Mouse (Mus musculus) testis, postnatal 10 days (tissue): ENCODE measurements around the gene Tas2r134.

Experiments
- DNase-seq: peaks from one replicate; pipeline ENCODE4 v3.0.0; 2021; ENCODE audit warnings: low spot score

The Tas2r134 gene

DNA sequence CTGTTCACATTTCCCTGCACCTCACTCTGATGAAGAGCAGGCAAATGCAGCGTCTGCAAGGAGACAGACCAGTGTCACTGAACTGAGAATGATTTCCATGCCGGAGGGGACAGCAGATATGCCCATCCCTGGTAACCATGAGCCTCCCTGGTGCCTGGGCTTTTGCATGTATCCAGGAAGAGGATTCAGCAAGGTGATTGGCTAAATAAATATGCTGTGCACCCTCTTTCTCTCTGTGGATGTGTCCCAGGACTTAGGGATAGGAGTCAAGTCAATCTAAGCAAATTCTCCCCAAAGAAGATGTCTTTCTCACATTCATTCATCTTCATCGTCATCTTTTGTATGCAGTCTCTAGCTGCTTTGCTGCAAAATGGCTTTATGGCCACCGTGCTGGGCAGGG, at the start of gene Tas2r134:
TSS of gene Tas2r134 (plus strand) at position 301 of the 400 bp plus-strand sequence.
- no peak for DNase-seq

DNA sequence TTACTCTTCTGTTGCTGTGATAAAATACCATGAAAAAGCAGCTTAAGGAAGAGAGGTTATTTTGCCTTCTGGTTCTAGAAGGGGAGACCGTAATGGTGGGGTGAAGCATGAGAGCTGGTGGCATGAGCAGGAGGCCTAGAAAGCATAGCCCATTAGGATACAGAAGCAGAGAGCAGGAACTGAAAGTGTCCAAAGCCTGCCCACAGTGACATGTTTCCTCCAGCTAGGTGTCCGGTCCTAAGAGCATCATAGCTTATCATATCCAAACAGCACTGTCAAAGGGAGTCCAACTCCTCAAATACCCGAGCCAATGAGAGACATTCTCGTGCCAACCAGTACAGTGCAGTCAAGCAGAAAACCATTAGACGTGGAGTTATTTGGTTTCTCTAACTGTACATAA, 47.5 kb upstream of the Tas2r134 start:
- no peak for DNase-seq

DNA sequence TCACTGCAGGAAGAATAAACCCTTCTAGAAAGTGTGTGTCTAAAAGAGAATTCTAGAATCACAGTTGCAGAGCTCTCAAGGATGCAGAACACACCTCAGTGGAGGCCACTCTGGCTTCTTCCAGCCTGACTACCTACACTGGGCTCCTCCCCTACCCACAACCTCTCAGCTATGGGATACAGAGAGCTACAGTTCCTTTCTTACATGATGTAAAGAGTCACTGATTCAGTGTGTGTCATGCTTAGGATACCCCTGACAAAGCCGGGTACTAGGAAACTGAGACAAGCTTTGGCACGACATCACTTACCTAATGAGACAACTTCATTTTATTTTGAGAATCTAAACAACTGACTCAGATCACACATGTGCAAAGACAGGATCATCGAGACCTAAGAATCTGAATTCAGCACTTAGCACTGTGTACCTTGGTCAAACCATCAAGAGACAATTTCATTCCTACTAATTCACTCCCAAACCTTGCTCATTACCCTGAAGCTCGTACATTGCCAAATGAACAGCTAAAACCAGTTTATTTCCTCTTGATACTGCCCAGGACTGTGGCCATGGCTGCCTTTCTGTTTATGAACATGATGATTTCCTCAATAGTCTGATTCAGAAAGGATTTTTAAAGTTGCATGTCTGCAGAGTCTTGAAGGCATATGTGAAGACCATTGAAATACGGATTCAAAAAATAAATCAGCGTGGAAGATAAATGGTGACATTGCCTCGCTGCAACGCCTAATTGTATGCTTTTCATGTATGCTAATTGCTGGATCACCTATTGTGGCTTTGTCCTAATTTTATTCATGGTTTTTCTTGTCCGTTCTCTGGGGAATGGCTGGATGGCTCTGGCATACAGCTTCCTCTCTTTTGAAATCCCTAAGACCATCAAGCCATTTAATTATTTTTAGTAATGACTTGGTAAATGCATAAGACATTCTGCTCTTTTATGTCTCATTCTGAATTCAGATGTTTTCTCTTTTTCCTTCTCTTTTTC, 43.0 kb upstream of the Tas2r134 start:
- no peak for DNase-seq

DNA sequence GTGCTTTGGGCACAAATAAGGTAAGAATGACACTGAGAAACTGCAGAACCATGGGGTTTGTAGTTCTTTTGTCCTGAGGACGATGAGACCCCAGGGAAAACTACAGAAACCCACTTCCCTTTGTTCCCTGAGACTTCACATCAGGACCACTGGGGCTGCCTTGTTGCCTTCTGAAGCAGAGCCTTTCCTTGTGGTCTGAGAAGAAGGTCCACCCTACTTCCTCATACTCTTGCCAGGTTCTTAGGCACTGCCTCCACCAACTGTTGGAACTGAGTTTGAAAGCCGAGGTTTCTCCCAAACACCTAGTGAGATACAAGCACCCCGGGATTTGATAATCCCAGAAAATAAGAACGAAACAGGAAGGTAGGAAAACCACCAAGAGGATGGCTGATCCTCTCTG, 39.0 kb upstream of the Tas2r134 start:
- DNase-seq = no peak

DNA sequence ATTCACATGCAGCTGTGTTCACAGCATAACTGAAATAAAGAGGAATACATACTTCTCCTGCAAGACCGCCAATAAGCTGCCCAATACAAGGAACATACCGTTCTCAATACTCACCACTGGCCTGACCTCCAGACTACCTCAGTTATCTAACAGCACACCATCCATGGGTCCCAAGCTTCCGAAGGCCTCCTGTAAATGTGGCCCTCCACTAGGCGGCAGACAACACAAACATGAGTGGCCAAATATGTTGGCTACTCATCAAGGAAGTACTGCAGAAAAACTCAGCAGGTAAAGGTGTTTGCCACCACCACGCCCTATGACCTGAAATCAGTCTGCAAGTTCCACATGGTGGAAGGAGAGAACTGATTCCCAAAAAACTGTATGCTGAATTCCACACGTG, 38.4 kb upstream of the Tas2r134 start:
- DNase-seq = no peak

DNA sequence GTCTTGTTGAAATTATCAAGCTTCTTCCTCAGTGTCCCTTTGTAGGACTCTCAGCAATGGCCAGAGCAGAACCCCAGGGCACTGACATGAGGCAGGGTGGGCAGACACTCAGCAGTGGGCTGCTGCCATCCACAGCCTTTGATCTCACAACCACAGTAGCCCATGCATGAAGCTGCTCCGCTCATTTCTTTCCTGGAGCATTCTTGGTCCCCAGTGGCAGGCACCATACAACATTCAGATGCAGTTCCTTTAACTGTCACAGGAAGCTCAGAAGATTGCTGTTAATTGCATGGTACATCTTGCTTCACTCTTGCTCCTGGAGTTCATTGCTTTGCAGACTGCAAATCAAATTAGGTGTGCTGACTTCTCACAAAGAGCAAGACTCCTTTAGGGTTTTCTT, 37.7 kb upstream of the Tas2r134 start:
- DNase-seq = no peak

DNA sequence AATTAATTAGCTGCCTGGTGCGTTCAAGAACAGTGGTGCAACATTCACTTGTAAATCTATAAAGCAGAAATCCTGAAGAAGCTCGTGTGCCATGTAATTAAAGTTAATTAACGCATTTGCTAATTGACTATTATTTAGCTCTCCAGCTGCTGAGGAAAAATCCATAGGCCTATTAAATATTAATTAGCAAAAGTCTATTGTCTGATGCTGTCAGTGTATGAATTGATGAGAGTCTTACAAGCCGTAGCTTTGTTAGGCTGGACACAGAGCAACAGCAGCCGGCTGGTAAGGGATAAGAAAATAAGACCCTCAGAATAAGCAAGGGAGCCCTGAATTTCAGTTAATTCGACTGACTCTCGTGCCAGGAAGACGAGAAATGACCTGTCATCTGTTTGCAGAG, 37.0 kb upstream of the Tas2r134 start:
- DNase-seq = no peak

DNA sequence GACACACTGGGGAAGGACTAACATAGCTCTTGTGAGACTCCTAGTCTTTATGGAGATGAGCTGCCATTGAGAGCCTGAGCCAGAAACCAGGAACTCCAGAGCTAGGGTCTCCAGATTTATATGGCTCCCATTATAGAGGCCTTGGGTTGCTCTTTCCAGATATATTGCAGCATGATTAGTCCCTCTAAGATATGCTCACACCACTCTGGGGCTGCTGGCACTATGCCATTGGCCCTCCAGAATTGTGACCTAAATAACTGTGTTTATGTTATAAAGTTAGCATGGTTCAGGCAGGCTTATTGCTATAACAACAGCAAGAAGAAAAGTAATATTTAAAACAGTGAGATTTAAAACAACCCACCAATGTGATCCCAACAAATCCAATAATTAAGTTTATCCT, 35.2 kb upstream of the Tas2r134 start:
- DNase-seq = no peak

DNA sequence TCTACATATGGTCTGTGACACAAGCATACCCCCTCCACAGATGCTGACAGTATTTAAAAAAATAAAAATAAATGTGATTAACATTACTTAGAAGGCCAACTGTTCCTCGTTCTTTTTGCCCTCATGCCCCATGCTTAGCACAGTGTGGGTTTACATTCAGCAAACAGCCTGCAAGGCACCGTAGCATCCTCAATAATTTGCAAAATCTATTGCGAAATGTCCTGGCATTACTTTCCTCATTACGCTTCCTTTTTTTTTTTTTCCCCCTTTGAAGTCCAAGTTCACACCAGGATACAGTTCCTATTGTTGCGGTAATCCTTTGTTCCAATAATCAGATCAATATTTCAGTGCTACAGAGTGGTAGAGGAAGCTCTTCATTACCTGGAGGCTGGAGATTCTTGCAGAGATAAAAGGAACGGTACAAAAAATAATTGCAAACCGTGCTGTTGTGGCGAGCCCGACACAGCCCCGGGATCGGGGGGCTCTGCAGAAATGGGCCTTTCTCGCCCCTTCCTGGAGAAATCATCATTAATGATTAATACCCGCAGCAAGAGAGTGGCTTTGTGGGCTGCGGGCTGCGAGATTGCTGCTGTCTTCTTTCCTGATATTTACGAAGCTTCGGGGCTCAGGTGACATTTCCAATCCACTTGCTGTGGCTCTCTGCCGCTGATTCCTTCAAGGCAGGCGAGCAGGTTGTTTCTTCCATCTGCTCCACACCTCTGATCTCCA, 27.7 kb upstream of the Tas2r134 start:
- no peak for DNase-seq

DNA sequence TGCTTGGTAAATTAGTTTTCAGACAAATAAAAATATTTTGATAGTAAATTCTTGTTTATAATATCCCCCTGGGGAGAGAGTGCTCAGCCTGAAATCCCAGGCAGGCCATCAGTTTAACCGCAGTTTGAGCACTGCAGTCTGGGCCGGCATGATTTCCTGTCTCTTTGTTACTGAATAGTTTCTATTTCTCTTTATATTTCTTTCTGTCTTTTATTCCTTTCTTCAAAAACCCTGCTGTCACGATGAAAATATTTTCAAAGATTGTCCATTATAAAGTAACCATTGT, 27.2 kb upstream of the Tas2r134 start:
- no peak for DNase-seq

DNA sequence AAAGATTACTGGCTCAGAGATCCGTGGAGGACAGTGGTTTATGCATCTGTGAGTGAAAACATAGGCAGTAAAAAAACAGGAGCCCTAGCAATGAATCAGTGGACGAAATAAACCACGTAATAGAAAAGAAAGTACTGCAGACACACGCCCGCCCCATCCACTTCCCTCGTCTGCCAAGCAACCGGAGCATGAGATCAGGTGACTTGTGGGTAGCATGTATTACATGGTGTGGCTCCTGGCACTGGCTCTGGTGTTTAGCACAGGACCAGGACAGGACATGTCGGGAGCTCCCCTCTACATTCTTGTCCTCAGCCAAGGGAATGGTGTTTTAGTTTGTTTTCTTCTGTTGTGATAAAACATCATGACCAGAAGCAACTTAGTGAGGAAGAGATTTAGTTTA, 26.4 kb upstream of the Tas2r134 start:
- no peak for DNase-seq

DNA sequence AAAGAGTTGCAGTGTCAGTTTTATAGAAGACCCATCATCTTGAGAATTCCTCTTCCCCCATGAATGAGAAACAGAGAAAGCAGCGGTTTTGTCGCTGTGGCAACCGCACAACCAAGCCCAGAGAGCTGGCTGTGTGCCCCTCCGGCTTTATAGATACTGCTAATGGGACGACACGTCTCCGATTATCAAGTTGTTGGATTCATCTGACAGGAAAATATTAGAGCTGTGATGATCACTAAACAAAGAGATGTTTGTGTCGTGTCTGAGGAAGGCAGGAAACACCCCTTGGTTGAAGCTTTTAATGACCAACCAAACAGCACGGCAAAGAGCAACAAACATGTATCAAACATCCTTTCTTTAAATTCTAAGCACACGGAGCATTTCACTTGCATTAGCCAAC, 17.0 kb upstream of the Tas2r134 start:
- DNase-seq = no peak

DNA sequence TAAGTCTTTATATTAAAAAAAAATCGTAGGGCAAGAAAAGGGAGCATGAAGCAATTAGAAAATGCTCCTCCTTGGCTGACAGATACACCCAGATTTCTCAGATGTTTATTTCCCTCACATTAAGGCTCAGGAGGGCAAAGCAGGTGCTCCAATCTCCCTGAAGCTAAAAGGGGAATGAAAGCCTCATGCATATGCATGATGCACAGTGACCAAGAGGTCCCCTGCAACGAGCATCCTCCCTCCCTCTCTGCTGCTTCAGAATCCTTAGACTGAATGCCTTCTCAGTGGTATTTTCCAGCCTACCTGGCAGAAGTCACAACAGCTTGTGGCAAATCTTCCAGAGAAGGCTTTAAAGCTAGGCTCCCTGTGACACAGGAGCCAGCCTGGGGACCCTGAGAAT, 16.4 kb upstream of the Tas2r134 start:
- DNase-seq = no peak

DNA sequence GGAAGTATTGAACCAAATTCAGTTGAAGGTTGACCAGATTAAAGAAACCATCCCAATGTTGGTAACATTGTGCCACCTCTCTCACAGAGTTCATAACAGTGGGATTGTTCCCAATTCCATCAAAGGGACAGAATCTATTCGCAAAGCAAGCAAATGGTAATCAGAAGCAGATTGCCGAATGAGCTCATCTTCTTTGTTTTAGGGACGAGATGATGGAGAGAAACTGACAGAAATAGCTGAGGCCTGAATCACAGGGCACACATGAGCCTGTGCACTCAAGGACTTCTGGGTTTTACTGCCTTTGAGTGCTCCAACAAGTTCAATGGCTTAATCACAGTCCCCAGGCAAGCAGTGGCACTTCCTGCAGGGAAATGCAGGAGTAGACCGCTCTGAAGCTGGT, 13.6 kb upstream of the Tas2r134 start:
- no peak for DNase-seq

DNA sequence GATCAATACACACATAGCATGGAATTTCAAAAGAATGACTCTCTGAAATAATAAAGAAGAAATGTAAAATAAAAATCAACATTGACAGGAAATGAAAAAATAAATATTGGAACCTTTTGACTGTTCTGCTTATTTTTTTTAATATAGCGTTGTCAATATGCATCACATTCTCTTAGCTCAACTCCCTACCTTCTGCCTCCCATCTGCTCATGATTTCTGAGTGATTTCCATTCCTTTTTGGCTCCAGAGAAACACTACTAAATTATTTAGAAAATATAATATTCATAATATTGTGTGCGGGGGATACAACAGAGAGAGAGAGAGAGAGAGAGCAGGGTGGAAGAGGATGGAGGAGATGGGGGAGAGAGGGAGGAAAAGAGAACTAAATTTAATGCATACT, 5.4 kb upstream of the Tas2r134 start:
- DNase-seq = no peak

DNA sequence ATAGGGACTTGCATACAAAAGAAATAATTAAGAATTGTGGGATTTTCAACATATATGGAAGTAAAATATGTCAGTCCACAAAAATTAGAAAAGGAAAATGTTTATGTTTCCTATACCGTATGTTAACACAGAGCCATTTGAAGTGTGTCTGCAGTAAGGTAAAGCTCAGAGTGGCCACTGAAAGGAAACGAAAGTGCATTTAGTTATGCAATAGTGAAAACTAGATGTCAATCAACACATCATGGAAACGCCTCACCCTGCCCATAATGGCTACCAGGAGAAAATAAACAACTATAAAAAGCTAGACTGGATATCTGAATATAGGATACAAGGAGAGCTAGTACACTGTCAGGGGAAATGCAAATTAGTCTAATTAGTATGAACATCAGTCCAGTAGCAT, 1.3 kb upstream of the Tas2r134 start:
- no peak for DNase-seq

DNA sequence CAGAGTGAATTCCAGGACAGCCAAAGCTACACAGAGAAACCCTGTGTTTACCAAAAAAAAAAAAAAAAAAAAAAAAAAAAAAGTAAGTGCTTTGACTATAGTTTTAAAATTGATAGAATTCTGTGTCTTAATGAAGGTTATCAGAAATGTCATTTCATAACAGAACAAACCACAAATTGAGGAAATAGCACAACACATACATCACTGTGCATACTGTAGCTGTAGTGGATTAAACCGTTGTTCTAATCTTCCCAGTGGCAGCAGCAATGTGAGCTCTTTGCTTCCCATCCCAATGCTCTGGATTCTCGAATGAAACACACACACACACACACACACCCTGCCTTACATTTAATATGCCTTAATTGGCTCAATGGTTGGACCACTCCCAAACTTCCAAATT, 4.1 kb downstream of the Tas2r134 start:
- DNase-seq = no peak

DNA sequence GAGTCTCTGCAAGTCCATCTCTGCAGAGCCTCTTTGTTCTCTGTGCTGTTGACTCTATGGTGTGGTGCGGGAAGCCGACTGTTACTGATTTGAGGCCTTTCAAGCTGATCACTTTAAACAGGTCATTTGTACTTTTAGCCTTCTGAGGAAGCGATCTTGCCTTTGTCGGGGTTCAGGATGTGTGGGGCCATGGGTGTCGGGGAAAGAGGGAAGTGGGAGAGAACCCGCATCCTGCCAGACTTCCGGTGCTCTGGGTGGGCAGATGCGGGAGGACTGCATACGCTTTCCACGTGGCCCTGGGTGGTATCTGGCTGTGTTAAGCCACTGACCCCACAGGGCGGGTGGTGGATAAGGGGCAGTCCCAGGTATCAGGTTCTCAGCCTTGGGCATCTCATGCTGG, 10.4 kb downstream of the Tas2r134 start:
- no peak for DNase-seq

DNA sequence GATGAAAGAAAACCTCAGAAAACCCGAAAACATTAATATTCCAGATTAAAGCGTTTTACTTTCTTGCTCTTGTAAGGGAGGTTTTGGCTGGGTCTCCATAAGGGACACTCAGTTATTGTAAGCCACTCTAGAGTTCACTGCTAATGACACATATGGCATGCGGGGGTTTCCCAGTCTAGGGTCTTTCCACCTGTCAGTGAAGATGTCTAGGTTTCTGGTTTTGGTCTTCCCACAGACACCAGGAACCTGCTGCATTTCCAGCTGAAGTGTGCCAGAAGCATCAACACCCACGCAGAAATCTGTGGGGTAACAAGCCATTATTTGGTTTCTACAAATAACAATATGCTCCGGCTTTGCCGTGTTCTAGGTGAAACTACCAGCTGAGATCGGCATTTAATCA, 14.3 kb downstream of the Tas2r134 start:
- DNase-seq = no peak

DNA sequence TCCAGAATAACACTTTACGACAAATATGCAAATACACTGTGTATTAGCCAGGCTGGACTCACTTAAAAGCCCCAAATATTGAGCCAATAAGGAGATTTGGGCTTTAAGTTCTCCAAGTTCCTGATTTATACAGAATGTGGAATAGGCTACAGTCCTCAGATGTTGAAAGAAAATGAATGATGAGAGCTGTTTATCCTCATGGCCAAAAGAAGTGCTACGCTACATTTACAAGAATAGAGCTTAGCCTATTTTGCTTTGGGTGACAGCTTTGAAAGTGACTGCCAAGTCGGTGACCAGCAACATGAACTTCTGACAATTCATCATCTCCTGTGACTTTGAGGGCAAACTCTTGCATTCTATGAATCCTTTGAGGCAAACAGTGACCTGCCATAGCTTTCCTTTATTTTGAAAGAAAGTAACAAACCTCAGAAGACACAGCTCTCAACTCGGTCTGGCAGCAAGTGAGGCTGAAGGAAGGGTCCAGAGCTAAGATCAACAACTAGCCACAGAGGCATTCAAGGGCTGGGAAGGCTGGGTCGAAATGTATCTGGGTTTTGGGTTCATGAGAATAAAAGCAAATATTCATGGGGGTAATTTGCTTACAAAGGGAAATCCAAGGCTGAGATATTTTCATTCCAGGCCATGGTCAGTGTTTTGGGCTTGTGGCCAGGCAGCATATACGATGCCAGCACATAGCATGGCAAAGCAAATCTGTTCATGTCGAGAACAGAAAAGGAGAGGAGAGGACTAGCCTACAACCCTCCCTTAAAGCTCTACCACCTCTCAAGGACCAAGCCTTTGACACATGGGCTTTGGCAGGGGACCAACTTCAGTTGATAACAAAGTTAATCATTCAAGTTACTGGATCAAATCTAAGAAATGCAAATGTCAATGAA, 16.2 kb downstream of the Tas2r134 start:
- no peak for DNase-seq

DNA sequence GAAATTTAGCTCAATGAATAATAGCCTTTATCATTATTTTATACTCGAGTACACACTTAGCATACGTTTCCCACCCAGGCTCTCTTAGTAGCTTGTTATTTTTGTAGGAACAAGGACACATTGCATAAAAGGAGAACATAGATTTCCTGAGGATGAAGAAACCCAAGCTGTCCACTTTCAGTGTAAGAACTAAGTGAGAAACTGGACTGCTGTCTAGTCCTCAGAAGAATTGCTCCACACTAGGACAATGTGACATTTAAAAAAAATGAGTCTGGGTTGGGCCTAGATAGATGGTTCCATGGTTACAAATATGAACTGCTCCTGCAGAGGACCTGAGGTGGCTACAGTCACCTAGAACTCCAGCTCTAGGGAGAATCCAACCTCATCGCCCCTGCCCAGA, 20.7 kb downstream of the Tas2r134 start:
- DNase-seq = no peak

DNA sequence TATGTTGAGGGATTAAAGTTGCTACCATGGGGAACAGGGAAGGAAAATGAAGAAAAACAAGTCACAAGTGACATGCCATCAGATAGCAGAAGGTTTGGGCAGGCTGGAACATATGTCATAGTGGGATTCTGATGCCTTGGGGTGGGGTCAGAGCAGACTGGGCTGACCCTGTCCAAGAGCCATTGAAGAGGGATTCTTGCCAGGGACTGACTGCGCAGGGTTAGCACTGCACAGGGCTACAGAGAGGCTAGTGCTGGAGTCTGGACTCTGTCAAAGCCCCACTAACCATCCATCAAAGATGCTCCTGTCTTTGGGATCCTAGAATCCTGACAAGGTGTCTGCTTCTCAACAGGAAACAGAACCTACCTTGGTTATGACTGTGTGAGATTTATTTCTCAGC, 22.6 kb downstream of the Tas2r134 start:
- DNase-seq = no peak

DNA sequence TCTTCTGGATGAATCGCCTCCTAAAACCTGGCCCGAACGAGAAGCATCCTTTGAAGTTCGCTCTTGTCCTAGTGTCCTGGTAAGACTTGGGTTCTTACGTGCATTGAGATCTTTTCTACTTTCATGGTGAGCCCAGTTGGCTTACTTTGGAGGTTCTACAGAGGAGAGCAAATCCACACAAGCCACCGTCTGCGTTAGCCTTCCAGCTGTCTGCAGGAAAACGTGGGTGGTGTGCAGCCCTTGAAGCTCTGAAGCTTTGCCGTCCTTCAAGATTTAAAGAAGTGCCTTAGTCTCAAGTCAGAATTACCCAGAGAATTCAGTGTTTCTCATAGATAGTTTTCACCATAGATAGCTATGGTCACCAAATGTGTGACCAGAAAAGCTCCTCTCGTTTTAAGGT, 24.8 kb downstream of the Tas2r134 start:
- no peak for DNase-seq
